Mouse (Mus musculus) midbrain, embryonic 11.5 days (tissue): ENCODE measurements at regions not wholly inside any gene's neighbourhood (a gene's known extent, or its start where the extent isn't known, plus 50 kb on each side); places are given as distances from the start of the nearest gene placed in this dataset.

ENCODE experiments used
- ATAC-seq: fragments of 200-750 bp; cut with Nextera tagmentation; 2 replicates; pipeline ENCODE4 v1.8.0; 2017; ENCODE audit warnings: moderate TSS enrichment, moderate library complexity; ENCODE audit not compliant: low FRiP score
- DNase-seq: peaks from one replicate; pipeline ENCODE4 v3.0.0; 2015; ENCODE audit warnings: low spot score; ENCODE audit errors: missing footprints
- H3K27ac ChIP-seq: fragments of 300-500 bp; sonication (generic); 2 replicates; pipeline ENCODE4 v1.5.1; 2014; ENCODE audit warnings: low read depth, low read length
- H3K27me3 ChIP-seq: fragments of 300-500 bp; sonication (generic); 2 replicates; pipeline ENCODE4 v1.6.1; 2014; ENCODE audit warnings: mild to moderate bottlenecking, low read length, moderate library complexity, mixed read lengths; ENCODE audit not compliant: control insufficient read depth, insufficient read depth
- H3K36me3 ChIP-seq: fragments of 300-500 bp; sonication (generic); 2 replicates; pipeline ENCODE4 v1.6.1; 2014; ENCODE audit warnings: mild to moderate bottlenecking, low read length, moderate library complexity, mixed read lengths; ENCODE audit not compliant: control insufficient read depth, insufficient read depth
- H3K4me1 ChIP-seq: fragments of 300-500 bp; sonication (generic); 2 replicates; pipeline ENCODE4 v1.6.1; 2014; ENCODE audit warnings: low read length; ENCODE audit not compliant: control insufficient read depth, insufficient read depth
- H3K4me2 ChIP-seq: fragments of 300-500 bp; sonication (generic); 2 replicates; pipeline ENCODE4 v1.6.1; 2014; ENCODE audit warnings: mild to moderate bottlenecking, moderate library complexity
- H3K4me3 ChIP-seq: fragments of 300-500 bp; sonication (generic); 2 replicates; pipeline ENCODE4 v1.5.1; 2014; ENCODE audit warnings: low read depth, low read length
- H3K9ac ChIP-seq: fragments of 300-500 bp; sonication (generic); 2 replicates; pipeline ENCODE4 v1.6.1; 2014; ENCODE audit warnings: low read length
- H3K9me3 ChIP-seq: fragments of 300-500 bp; sonication (generic); 2 replicates; pipeline ENCODE4 v1.6.1; 2016; ENCODE audit warnings: low read length; ENCODE audit not compliant: control insufficient read depth
- WGBS: fragments of 180-500 bp; shearing (Covaris S2); extraction: QIAGEN DNeasy Blood & Tissue Kit; methylation state at CpG from one replicate; pipeline ENCODE4 v1.1.7; 2014; 5-methylcytosine and 5-hydroxymethylcytosine counted together

GRCm38 (mm10) chr4:10553724-10554123, 320.6 kb upstream of the 2610301B20Rik start:
- Histone ChIP-seq H3K4me1 (no peaks in the 10 kb centered on the region), H3K9ac (no peak overlapping the region), H3K36me3 (no peaks in the 10 kb centered on the region), H3K27me3 (no peaks in the 10 kb centered on the region), H3K4me2 (no peak overlapping the region), H3K4me3 (no peak overlapping the region), H3K27ac (no peak overlapping the region), H3K9me3 (no peaks in the 10 kb centered on the region)
- ATAC-seq (no peak), DNase-seq (no peak)
- 92% methylated on average over 5 of the region's 5 CpGs for WGBS

DNA sequence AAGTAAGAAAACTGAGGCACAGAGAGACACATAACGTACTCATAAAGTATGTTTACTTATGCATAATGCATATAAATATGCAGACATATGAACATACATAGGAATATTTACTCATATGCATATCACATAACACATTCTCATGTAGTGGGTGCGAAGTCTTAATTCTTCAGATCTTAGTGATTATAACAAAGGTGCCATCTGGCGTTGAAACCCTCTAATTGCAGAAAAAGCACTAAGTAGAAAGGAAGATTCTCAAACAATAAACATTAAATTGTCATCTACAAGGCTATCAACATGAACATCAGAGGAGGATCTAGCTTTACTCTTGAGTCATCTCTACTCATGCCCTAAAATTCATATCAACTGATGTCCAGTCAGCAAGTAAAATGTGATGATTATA, 314.2 kb upstream of the 2610301B20Rik start:
- H3K4me2 ChIP-seq, result no peak overlapping the region
- no peak overlapping the region for H3K27ac ChIP-seq
- no peak overlapping the region for H3K9ac ChIP-seq
- H3K9me3 ChIP-seq, result no peaks in the 10 kb centered on the region
- ATAC-seq, result no peak
- no peak for DNase-seq
- H3K4me1 ChIP-seq, result no peaks in the 10 kb centered on the region
- H3K4me3 ChIP-seq, result no peak overlapping the region
- H3K36me3 ChIP-seq, result no peaks in the 10 kb centered on the region
- H3K27me3 ChIP-seq, result no peaks in the 10 kb centered on the region
- 84% methylated on average over 3 of the region's 3 CpGs for WGBS

GRCm38 (mm10) chr4:10604513-10604912, 269.8 kb upstream of the 2610301B20Rik start:
- ATAC-seq (no peak), DNase-seq (no peak)
- H3K4me2 ChIP-seq, result no peak overlapping the region
- H3K9ac ChIP-seq, result no peak overlapping the region
- no peaks in the 10 kb centered on the region for H3K4me1 ChIP-seq
- H3K27me3 ChIP-seq, result no peaks in the 10 kb centered on the region
- 88% methylated on average over 10 of the region's 10 CpGs for WGBS
- no peak overlapping the region for H3K27ac ChIP-seq
- no peaks in the 10 kb centered on the region for H3K36me3 ChIP-seq
- no peaks in the 10 kb centered on the region for H3K9me3 ChIP-seq
- no peak overlapping the region for H3K4me3 ChIP-seq

GRCm38 (mm10) chr4:10607855-10608576, 266.3 kb upstream of the 2610301B20Rik start:
- no peak overlapping the region for H3K4me3 ChIP-seq
- H3K9me3 ChIP-seq, result no peaks in the 10 kb centered on the region
- 78% methylated on average over 7 of the region's 7 CpGs for WGBS
- H3K27ac ChIP-seq, result no peak overlapping the region
- no peaks in the 10 kb centered on the region for H3K27me3 ChIP-seq
- DNase-seq (no peak), ATAC-seq (no peak)
- no peaks in the 10 kb centered on the region for H3K36me3 ChIP-seq
- H3K9ac ChIP-seq, result no peak overlapping the region
- no peaks in the 10 kb centered on the region for H3K4me1 ChIP-seq
- H3K4me2 ChIP-seq, result no peak overlapping the region

DNA sequence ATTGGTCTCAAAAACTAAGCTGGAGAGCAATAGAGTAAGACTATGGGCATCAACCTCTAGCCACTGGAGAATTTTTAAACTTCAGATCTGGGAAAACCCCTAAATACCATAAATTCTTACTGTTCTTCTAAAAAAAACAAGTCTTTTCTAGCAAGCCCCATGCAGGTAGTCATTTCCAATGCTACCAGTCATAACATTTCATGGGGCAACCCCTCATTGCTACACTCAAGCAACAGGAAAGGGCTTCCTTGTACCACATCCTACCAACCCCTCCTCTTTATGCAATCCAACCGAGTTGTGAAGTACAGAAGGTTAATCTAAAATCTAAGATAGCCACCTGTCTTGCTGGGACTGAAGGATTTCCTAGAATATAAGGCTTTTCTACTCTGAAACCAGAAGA, 263.5 kb upstream of the 2610301B20Rik start:
- DNase-seq, result no peak
- H3K4me3 ChIP-seq, result no peak overlapping the region
- H3K4me2 ChIP-seq, result no peak overlapping the region
- no peaks in the 10 kb centered on the region for H3K36me3 ChIP-seq
- 63% methylated on average over 1 of the region's 1 CpGs for WGBS
- no peaks in the 10 kb centered on the region for H3K4me1 ChIP-seq
- no peaks in the 10 kb centered on the region for H3K27me3 ChIP-seq
- H3K9ac ChIP-seq, result no peak overlapping the region
- H3K9me3 ChIP-seq, result no peaks in the 10 kb centered on the region
- no peak overlapping the region for H3K27ac ChIP-seq
- ATAC-seq, result no peak
